Mouse (Mus musculus) liver, postnatal 0 days (tissue): ENCODE data around the gene Prss12. TPM values are rescaled to one million over a fixed set of nuclear protein-coding genes. Genes with fewer than 3 reads are reported as not detected.

ENCODE experiments used
- ATAC-seq: fragments of 200-750 bp; cut with Nextera tagmentation; 2 replicates; pipeline ENCODE4 v1.8.0; 2017; ENCODE audit warnings: mild to moderate bottlenecking, moderate library complexity
- DNase-seq: peaks from one replicate; pipeline ENCODE4 v3.0.0-alpha.2; 2016
- H3K27ac ChIP-seq: fragments of 300-500 bp; sonication (generic); 2 replicates; pipeline ENCODE4 v1.5.1; 2014; ENCODE audit warnings: antibody characterized with exemption, moderate library complexity, mild to moderate bottlenecking, low read depth
- H3K27me3 ChIP-seq: fragments of 300-500 bp; sonication (generic); 2 replicates; pipeline ENCODE4 v1.6.1; 2014; ENCODE audit warnings: low read length, control low read depth, mixed read lengths; ENCODE audit not compliant: insufficient read depth
- H3K36me3 ChIP-seq: fragments of 300-500 bp; sonication (generic); replicated peaks from 2 replicates; pipeline ENCODE4 v1.6.1; 2014; ENCODE audit warnings: mild to moderate bottlenecking, control low read depth, low read length, moderate library complexity, mixed read lengths; ENCODE audit not compliant: insufficient read depth
- H3K4me1 ChIP-seq: fragments of 300-500 bp; sonication (generic); 2 replicates; pipeline ENCODE4 v1.6.1; 2014; ENCODE audit warnings: antibody characterized with exemption, mild to moderate bottlenecking, control low read depth; ENCODE audit not compliant: insufficient read depth
- H3K4me2 ChIP-seq: fragments of 300-500 bp; sonication (generic); 2 replicates; pipeline ENCODE4 v1.6.1; 2014; ENCODE audit warnings: low read depth, mild to moderate bottlenecking, low read length, moderate library complexity, mixed read lengths
- H3K4me3 ChIP-seq: fragments of 300-500 bp; sonication (generic); 2 replicates; pipeline ENCODE4 v1.5.1; 2014; ENCODE audit warnings: low read depth, low read length
- H3K9ac ChIP-seq: fragments of 300-500 bp; sonication (generic); replicated peaks from 2 replicates; pipeline ENCODE4 v1.6.1; 2014; ENCODE audit warnings: mild to moderate bottlenecking, moderate library complexity
- H3K9me3 ChIP-seq: fragments of 300-500 bp; sonication (generic); 2 replicates; pipeline ENCODE4 v1.6.1; 2016; ENCODE audit warnings: mild to moderate bottlenecking, control low read depth, low read length, mixed read lengths
- CTCF ChIP-seq: sonication (generic); IDR thresholded peaks from 2 replicates; pipeline ENCODE4 v1.5.1; 2016; ENCODE audit warnings: antibody characterized with exemption, low read depth
- EP300 ChIP-seq: IDR thresholded peaks from 2 replicates; pipeline ENCODE4 v1.6.1; 2016; ENCODE audit warnings: antibody characterized with exemption, low read depth, mild to moderate bottlenecking
- WGBS: fragments of 180-500 bp; shearing (Covaris S2); extraction: QIAGEN DNeasy Blood & Tissue Kit; methylation state at CpG from one replicate; pipeline ENCODE4 v1.1.7; 2014; ENCODE audit not compliant: insufficient replicate concordance; 5-methylcytosine and 5-hydroxymethylcytosine counted together
- polyA plus RNA-seq: library from polyadenylated mRNA; unstranded; fragments of >200 nt; fragmentation: Nextera tagmentation; extraction: Ambion mirVana; gene quantifications from 2 replicates; pipeline ENCODE4 v1.2.1, GENCODE M21; 2015

Gene Prss12
- polyA plus RNA-seq, 1 experiment from 2014 or later, result 1.0 TPM

- Histone ChIP-seq H3K9me3 (no peaks in the 10 kb centered on the region), H3K4me3 (no peak overlapping the region), H3K36me3 (no peaks in the 10 kb centered on the region), H3K9ac (no peak overlapping the region), H3K27ac (no peak overlapping the region), H3K27me3 (no peaks in the 10 kb centered on the region), H3K4me2 (no peak overlapping the region), H3K4me1 (no peaks in the 10 kb centered on the region)
- TF ChIP-seq CTCF (peak; percentile 78), EP300 (no peak)
- DNase-seq (peak; percentile 35), ATAC-seq (no peak)
- WGBS, result 26% methylated on average over 4 of the region's 4 CpGs
Observed at GRCm38 (mm10) chr3:123516784-123517183, 70.1 kb downstream of the Prss12 start.

- ATAC-seq (no peak), DNase-seq (no peak)
- 72% methylated on average over 11 of the region's 11 CpGs for WGBS
- no peak overlapping the region for H3K4me2 ChIP-seq
- H3K4me1 ChIP-seq, result no peaks in the 10 kb centered on the region
- no peaks in the 10 kb centered on the region for H3K36me3 ChIP-seq
- no peaks in the 10 kb centered on the region for H3K9me3 ChIP-seq
- no peak overlapping the region for H3K4me3 ChIP-seq
- H3K9ac ChIP-seq, result no peak overlapping the region
- H3K27me3 ChIP-seq, result no peaks in the 10 kb centered on the region
- TF ChIP-seq CTCF, result no peak
- TF ChIP-seq EP300, result no peak
- no peak overlapping the region for H3K27ac ChIP-seq
Observed at GRCm38 (mm10) chr3:123526313-123527067, 79.8 kb downstream of the Prss12 start.

- no peaks in the 10 kb centered on the region for H3K27me3 ChIP-seq
- no peak overlapping the region for H3K4me3 ChIP-seq
- no peak for TF ChIP-seq CTCF
- TF ChIP-seq EP300, result no peak
- H3K9ac ChIP-seq, result no peak overlapping the region
- H3K27ac ChIP-seq, result 0 out of 2 replicates have a peak overlapping the region, but pooled peaks have one; percentile 5
- peak; percentile 80 for ATAC-seq
- 52% methylated on average over 10 of the region's 10 CpGs for WGBS
- H3K4me1 ChIP-seq, result no peaks in the 10 kb centered on the region
- H3K4me2 ChIP-seq, result no peak overlapping the region
- no peak for DNase-seq
- no peaks in the 10 kb centered on the region for H3K9me3 ChIP-seq
- H3K36me3 ChIP-seq, result no peaks in the 10 kb centered on the region
Observed at GRCm38 (mm10) chr3:123527806-123528507, 81.2 kb downstream of the Prss12 start.

GRCm38 (mm10) chr3:123531124-123531523, 84.4 kb downstream of the Prss12 start:
- H3K9me3 ChIP-seq, result no peaks in the 10 kb centered on the region
- 67% methylated on average over 2 of the region's 2 CpGs for WGBS
- no peaks in the 10 kb centered on the region for H3K36me3 ChIP-seq
- H3K4me3 ChIP-seq, result no peak overlapping the region
- H3K4me2 ChIP-seq, result no peak overlapping the region
- H3K4me1 ChIP-seq, result no peaks in the 10 kb centered on the region
- no peaks in the 10 kb centered on the region for H3K27me3 ChIP-seq
- TF ChIP-seq CTCF, result no peak
- TF ChIP-seq EP300, result no peak
- DNase-seq, result no peak
- ATAC-seq, result no peak
- H3K9ac ChIP-seq, result no peak overlapping the region
- no peak overlapping the region for H3K27ac ChIP-seq

GRCm38 (mm10) chr3:123537279-123537678, 90.6 kb downstream of the Prss12 start:
- Histone ChIP-seq H3K9me3 (no peaks in the 10 kb centered on the region), H3K27ac (no peak overlapping the region), H3K36me3 (no peaks in the 10 kb centered on the region), H3K4me1 (no peaks in the 10 kb centered on the region), H3K4me3 (no peak overlapping the region), H3K9ac (no peak overlapping the region), H3K4me2 (no peak overlapping the region), H3K27me3 (no peaks in the 10 kb centered on the region)
- ATAC-seq (no peak), DNase-seq (no peak)
- TF ChIP-seq CTCF, result no peak
- no peak for TF ChIP-seq EP300
- 79% methylated on average over 1 of the region's 1 CpGs for whole genome bisulfite sequencing

GRCm38 (mm10) chr3:123543585-123544304, 97.0 kb downstream of the Prss12 start:
- H3K27ac ChIP-seq, result no peak overlapping the region
- no peak overlapping the region for H3K9ac ChIP-seq
- H3K4me2 ChIP-seq, result no peak overlapping the region
- no peak for ATAC-seq
- WGBS, result 79% methylated on average over 6 of the region's 6 CpGs
- no peaks in the 10 kb centered on the region for H3K36me3 ChIP-seq
- DNase-seq, result no peak
- no peaks in the 10 kb centered on the region for H3K9me3 ChIP-seq
- no peak overlapping the region for H3K4me3 ChIP-seq
- no peaks in the 10 kb centered on the region for H3K27me3 ChIP-seq
- TF ChIP-seq CTCF (no peak), EP300 (no peak)
- no peaks in the 10 kb centered on the region for H3K4me1 ChIP-seq
